Mouse (Mus musculus) ZHBTc4 (cell line): ENCODE data around the gene Yy1.

Experiments used
- DNase-seq: peaks from one replicate; pipeline ENCODE4 v3.0.0-alpha.2; 2011; ENCODE audit warnings: low read depth, low spot score

Yy1 gene

GRCm38 (mm10) chr12:108768196-108768854 is 24.4 kb upstream of the Yy1 start:
- no peak for DNase-seq

DNA sequence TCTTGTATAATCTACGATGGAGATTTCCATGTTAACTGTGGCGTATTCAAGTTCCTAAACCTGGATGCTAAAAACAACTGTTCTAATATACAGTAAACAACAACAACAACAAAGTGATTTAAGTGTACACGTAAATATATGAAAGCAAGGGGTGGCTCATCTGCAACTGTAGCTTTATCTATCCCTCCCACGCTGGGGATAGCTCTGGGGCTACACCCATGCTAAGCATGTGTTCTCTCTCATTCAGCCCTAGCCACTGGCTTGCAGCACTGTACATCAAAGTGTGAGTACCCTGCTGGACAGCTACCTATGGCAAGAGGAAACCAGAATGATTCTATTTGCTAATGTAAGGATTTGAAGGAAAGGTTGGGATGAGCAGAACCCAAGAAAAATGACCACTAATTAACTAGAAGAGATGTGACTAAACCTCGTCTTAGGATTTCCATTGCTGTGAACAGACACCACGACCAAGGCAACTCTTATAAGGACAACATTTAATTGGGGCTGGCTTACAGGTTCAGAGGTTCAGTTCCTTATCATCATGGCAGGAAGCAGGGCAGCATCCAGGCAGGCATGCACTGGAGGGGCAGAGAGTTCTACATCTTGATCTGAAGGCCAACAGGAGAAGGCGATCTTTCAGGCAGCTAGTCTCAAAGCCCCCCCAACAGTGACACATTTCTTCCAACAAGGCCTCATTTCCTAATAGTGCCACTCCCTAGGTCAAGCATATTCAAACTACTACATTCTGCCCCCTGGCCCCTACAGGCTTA is 12.5 kb upstream of the Yy1 start:
- DNase-seq = no peak

DNA sequence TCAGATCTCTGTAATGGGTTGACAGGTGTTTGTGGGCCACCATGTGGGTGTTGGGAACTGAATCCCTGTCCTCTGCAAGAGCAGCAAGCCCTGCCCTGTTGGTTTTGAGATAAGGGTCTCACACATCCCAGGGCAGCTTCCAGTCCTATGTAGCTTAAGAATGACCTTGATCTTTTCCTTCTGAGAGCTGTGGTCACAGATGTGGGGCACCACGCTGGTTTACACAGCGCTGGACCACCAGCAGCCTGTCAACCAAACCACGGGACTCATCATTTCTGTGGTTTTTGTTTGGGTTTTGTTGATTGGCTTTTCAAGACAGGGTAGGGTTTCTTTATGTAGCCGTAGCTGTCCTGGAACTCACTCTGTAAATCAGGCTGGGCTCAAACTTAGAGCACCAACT is 7.6 kb upstream of the Yy1 start:
- DNase-seq = no peak

- DNase-seq = no peak
These were observed 5.4 kb upstream of the Yy1 start for GRCm38 (mm10) chr12:108787329-108787728.

- DNase-seq = peak; percentile 92
These were observed 624 bp upstream of the Yy1 start for GRCm38 (mm10) chr12:108792152-108792545.

GRCm38 (mm10) chr12:108793453-108793941 is 724 bp downstream of the Yy1 start:
- DNase-seq = peak; percentile 16

GRCm38 (mm10) chr12:108794078-108794711 is 1.4 kb downstream of the Yy1 start:
- DNase-seq = peak; percentile 92

DNA sequence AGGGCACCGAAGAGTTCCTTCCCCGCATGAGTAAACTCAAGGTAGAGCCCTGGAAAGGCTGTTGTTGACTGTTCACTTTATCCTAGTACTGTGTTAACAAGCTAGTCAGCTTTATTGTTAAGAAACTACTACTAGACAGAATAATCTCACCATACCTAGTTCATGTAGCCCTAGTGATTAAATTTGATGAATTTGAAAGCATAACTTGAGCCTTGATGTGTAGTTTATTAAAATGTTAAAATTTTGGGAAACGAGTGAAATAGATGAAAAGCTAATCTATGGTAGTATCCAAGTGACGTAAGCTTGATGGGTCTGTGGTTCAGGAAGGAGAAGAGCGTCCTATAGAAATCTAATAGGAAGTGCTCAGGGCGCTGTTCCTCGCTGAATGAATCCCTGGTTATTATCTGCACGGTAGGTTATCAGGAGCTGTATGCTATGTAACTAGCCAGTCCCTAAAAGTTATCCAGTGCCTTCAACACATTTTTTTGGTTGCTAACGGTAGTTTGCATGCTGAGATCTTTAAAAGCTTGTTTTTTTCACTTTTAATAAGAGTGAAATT is 2.3 kb downstream of the Yy1 start:
- no peak for DNase-seq

- DNase-seq = no peak
These were observed 8.8 kb downstream of the Yy1 start for GRCm38 (mm10) chr12:108801613-108802012.

DNA sequence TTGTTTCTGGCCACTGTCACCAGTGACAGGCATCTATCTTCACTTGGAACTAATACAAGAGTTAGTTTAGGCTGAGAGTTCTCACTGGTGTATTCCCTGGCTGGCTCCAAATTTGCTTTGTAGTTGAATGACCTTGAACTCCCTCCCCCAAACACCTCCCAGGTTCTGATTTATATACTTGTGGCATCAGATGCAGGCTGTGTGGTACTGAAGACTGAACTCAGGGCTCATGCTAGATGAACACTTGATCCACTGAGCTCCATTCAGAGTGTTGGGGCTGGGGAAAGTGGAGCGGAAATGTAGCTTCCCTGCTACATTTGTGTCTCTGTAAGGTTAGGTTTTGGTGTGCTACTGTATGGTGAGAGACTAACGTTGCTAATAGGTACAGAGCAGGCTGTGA is 11.6 kb downstream of the Yy1 start:
- DNase-seq = no peak

DNA sequence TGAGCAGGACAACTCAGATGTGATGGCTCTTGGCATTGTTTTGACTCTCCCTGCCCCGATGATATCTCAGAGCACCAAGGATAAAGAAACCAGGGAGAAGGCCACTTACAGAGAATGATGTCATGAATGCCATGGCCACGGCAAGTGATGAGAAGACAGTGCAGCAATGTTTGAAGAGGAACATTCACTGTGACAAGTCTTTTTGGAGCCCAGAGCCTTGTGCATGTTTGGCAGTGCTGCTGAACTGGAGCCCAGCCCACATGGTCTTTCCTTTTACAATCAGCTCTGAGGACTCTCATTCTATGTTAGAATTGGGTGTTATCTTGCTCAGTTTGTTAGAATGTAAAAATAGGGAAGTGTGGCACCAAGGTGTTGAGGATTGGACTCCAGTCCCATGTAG is 15.7 kb downstream of the Yy1 start:
- DNase-seq = no peak

- no peak for DNase-seq
These were observed 17.0 kb downstream of the Yy1 start for GRCm38 (mm10) chr12:108809771-108810170.

- no peak for DNase-seq
These were observed 17.5 kb downstream of the Yy1 start for GRCm38 (mm10) chr12:108810309-108810708.

DNA sequence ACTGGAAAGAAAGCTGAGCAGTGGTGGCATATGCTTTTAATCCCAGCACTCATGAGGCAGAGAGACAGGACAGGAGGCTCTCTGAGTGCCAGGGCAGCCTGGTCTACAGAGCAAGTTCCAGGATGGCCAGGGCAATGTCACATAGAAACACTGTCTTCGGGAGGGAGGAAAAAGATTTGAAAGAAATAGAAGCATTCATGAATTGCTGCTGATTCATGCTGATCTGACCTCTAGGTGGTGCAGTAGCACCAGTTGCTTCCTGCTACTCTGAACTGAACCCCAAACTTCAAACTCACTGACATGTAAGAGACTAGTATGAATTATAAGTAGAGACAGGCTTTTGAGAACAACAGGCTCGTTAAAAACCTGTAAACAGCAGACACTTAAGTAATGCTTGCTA is 18.4 kb downstream of the Yy1 start:
- DNase-seq = no peak

DNA sequence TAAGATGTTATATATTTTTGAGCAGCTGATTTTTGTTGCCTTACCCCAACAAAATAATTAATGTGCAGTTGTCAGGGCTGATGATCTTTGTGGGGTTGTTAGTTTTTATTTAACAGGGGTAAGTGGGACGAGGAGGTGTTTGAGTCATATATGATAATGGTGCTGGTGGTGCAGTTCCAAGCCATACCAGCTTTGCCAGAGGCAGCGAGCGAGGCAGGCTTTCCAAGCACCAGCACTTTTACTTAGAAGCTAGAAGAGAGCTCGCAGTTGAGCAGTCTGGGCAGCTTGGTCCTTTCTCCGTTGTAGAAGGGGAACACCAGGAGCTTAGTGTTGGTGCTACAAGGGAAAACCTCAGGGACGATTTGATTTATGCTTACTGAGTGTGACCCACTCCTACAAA is 19.7 kb downstream of the Yy1 start:
- DNase-seq = no peak

DNA sequence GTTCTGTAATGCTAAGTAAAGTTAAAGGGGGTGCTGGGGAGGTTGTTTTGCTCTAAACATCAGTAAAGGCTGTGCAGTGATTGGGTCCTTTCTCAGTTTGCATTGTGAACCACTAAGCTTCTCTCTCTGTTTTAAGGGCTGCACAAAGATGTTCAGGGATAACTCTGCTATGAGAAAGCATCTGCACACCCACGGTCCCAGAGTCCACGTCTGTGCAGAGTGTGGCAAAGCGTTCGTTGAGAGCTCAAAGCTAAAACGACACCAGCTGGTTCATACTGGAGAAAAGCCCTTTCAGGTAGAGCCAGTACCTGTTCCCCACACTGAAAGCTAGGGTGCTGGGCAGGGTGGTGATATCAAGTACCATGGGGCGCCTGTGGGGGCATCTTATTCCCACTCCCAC is 21.7 kb downstream of the Yy1 start:
- DNase-seq = no peak

DNA sequence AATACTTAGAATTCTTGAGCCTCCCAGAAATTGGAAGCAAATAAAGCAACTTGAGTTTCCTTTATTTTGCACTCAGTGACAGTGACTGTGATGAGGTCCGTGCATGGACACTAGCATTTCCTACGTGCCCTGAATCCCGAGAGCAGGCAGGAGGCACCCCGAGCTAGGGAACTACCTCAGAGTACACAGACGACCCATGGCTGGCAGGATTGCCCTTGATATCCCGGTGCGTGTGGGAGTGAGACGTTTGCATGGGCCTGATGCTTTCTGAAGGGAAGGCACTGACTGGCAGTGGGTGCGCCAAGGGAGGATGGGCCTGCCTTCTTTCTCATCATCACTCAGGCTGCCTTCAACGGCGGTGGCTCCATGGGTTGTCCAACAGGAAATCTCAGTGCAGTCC is 23.8 kb downstream of the Yy1 start:
- no peak for DNase-seq

DNA sequence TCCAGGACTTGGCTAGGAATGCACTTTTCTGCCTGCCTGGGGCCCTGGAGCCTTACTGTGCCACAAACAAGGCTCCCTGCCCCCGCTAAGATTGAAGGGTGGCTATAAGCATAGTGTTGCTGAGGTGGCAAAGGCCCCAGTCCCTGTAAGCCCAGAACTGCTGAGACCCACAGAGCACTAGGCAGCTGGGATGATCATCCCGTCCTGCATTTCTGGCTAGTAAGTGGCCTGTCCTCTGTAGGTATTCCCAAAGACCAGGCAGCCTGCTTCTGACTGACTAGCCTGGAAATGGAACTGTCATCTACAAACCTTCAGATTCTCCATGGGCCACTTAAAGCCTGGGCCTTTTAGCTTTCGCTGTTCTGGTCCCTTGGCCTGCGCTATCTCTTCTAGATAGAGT is 27.7 kb downstream of the Yy1 start:
- DNase-seq = no peak

DNA sequence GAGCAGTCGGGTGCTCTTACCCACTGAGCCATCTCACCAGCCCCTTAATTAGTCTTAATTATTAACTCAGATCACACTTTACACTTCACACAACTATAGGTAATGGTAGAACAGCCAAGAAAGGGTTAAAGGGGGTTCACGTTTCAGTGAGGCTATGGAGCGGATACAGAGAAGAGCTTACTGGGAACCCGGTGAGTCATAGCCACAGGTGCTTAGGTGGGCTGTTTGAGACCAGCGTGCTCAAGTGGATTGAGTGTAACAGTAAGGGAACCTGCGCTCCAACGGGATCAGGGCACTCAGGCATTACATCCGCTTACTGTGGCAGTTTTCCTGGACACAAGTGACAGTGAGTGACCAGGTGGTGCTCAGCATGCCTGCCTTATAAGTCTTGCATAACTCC is 30.3 kb downstream of the Yy1 start:
- DNase-seq = no peak

DNA sequence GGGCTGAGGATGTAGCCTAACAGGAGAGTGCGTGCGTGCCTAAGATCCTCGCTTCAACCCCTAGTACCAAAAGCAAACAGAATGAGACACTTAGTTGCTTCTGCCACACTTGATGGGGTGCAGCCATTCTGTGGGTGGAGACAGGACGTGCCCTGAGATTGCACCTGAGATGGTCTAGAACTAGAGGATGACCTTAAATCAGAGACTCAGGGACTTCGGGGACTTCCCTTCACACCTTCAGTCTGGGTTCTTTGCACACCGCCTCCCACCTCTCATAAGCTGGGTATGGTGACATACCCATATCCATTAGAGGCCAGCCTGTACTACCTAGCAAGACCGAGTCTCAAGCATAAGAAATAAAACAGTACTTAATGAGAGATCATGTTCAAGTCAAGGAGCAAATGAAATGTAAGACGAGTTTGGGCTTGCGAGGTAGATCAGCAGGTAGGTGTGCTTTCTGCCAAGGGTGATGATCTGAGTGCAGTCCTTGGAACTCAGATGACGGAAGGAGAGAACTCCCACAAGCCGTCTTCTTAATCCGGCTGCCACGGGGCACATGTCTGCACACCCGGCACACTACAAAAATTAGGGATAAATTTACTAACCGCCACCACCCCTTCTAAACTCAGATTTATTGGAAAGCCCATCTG is 31.6 kb downstream of the Yy1 start:
- no peak for DNase-seq

DNA sequence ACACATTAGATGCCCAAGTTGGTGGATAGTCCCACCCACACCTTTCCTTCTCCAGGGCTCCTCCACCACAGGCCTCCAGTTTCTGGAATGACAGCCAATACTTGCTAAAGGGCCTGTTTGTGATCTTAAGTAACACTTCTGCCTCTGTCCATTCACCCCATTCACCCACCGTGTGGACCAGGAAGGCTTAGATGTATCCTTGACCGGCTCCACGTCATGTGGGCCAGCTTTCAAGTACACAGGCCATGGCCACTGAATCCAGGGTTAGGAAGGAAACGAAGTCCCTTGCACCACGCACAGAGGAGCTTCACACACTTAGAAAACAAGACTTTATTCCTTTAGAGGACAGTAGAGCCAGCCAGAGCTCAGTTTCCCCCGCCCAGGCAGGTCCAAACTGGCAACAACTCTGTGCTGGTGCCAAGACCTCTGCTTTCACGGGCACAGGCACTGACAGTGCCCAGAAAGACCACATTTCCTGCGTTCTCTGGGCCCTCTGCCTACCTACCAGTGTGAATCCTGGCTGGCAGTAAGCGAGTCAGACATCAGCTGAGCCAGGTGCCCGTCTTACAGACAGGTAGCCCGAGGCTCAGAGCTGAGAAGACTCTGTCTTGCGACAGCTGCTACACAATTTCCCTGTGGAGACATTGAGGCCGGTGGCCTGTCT is 32.9 kb downstream of the Yy1 start:
- no peak for DNase-seq
